Mouse (Mus musculus): Measurements from ENCODE around the gene Mapk8. TPM values are rescaled to one million over a fixed set of nuclear protein-coding genes. Genes with fewer than 3 reads are reported as not detected.

The Mapk8 gene
- total and polyA plus RNA-seq, 3 experiments, result 6.9 to 42.2 (median 31.9) TPM

- no peaks in the 10 kb centered on the region for H3K4me1 ChIP-seq (ENCODE audit: insufficient read depth, low read depth, low read length)
- 0 out of 2 replicates have a peak, but pooled peaks cover 2% of the 10 kb centered on the region for H3K27me3 ChIP-seq (ENCODE audit: insufficient read depth, low read length)
- H3K4me3 ChIP-seq (ENCODE audit: low read depth, low read length), result no peak within 1 kb of the TSS
- DNase-seq (ENCODE audit: low spot score) (no peak), ATAC-seq (ENCODE audit: extremely low read depth, insufficient number of reproducible peaks, low FRiP score, poor library complexity, severe bottlenecking) (no peak)
- H3K36me3 ChIP-seq (replicated peaks), result no peaks in the 10 kb centered on the region
- H3K9me3 ChIP-seq (replicated peaks), result no peaks in the 10 kb centered on the region
- TF ChIP-seq TAL1 (conservative IDR thresholded peaks at IDR 0.05; ENCODE audit: low read depth, low read length) (no peak), CTCF (IDR thresholded peaks at IDR 0.05; ENCODE audit: low read depth, low read length) (no peak), GATA1 (IDR thresholded peaks at IDR 0.05; ENCODE audit: borderline replicate concordance, low read length) (no peak), POLR2AphosphoS5 (IDR thresholded peaks at IDR 0.05; ENCODE audit: insufficient replicate concordance, low read depth, low read length) (no peak), GATA2 (IDR thresholded peaks at IDR 0.05; ENCODE audit: borderline replicate concordance, low read depth, low read length) (no peak)
These were observed 24.4 kb upstream of the Mapk8 start, which contains the start of gene Frmpd2 for GRCm38 (mm10) chr14:33471331-33471730. Gene Frmpd2 (plus strand): TSS chr14:33471696.

GRCm38 (mm10) chr14:33467766-33468165 lies 20.8 kb upstream of the Mapk8 start:
- DNase-seq (ENCODE audit: low spot score) (no peak), ATAC-seq (ENCODE audit: extremely low read depth, insufficient number of reproducible peaks, low FRiP score, poor library complexity, severe bottlenecking) (no peak)
- Histone ChIP-seq H3K4me3 (ENCODE audit: low read depth, low read length) (no peak overlapping the region), H3K9me3 (replicated peaks) (no peaks in the 10 kb centered on the region), H3K4me1 (ENCODE audit: insufficient read depth, low read depth, low read length) (no peaks in the 10 kb centered on the region), H3K36me3 (replicated peaks) (no peaks in the 10 kb centered on the region), H3K27me3 (ENCODE audit: insufficient read depth, low read length) (0 out of 2 replicates have a peak, but pooled peaks cover 2% of the 10 kb centered on the region)
- TF ChIP-seq GATA2 (IDR thresholded peaks at IDR 0.05; ENCODE audit: borderline replicate concordance, low read depth, low read length) (no peak), GATA1 (IDR thresholded peaks at IDR 0.05; ENCODE audit: borderline replicate concordance, low read length) (no peak), CTCF (IDR thresholded peaks at IDR 0.05; ENCODE audit: low read depth, low read length) (no peak), POLR2AphosphoS5 (IDR thresholded peaks at IDR 0.05; ENCODE audit: insufficient replicate concordance, low read depth, low read length) (no peak), TAL1 (conservative IDR thresholded peaks at IDR 0.05; ENCODE audit: low read depth, low read length) (no peak)

- DNase-seq (ENCODE audit: low spot score) (no peak), ATAC-seq (ENCODE audit: extremely low read depth, insufficient number of reproducible peaks, low FRiP score, poor library complexity, severe bottlenecking) (no peak)
- TF ChIP-seq GATA2 (IDR thresholded peaks at IDR 0.05; ENCODE audit: borderline replicate concordance, low read depth, low read length), result no peak
- no peaks in the 10 kb centered on the region for H3K9me3 ChIP-seq (replicated peaks)
- H3K27me3 ChIP-seq (ENCODE audit: insufficient read depth, low read length), result no peaks in the 10 kb centered on the region
- H3K4me1 ChIP-seq (ENCODE audit: insufficient read depth, low read depth, low read length), result no peaks in the 10 kb centered on the region
- H3K4me3 ChIP-seq (ENCODE audit: low read depth, low read length), result no peak overlapping the region
- H3K36me3 ChIP-seq (replicated peaks), result no peaks in the 10 kb centered on the region
These were observed 16.7 kb upstream of the Mapk8 start for GRCm38 (mm10) chr14:33463658-33464057.

GRCm38 (mm10) chr14:33450331-33450730 lies 3.4 kb upstream of the Mapk8 start:
- no peak overlapping the region for H3K4me3 ChIP-seq (ENCODE audit: low read depth, low read length)
- no peaks in the 10 kb centered on the region for H3K36me3 ChIP-seq (replicated peaks)
- H3K27me3 ChIP-seq (ENCODE audit: insufficient read depth, low read length), result peaks cover 7% of the 10 kb centered on the region; the same call in 1 of the 2 replicates
- H3K4me1 ChIP-seq (ENCODE audit: insufficient read depth, low read depth, low read length), result peaks cover 4% of the 10 kb centered on the region
- TF ChIP-seq GATA1 (IDR thresholded peaks at IDR 0.05; ENCODE audit: borderline replicate concordance, low read length) (no peak), POLR2AphosphoS5 (IDR thresholded peaks at IDR 0.05; ENCODE audit: insufficient replicate concordance, low read depth, low read length) (no peak), CTCF (IDR thresholded peaks at IDR 0.05; ENCODE audit: low read depth, low read length) (no peak), GATA2 (IDR thresholded peaks at IDR 0.05; ENCODE audit: borderline replicate concordance, low read depth, low read length) (no peak), TAL1 (conservative IDR thresholded peaks at IDR 0.05; ENCODE audit: low read depth, low read length) (no peak)
- ATAC-seq (ENCODE audit: extremely low read depth, insufficient number of reproducible peaks, low FRiP score, poor library complexity, severe bottlenecking) (no peak), DNase-seq (ENCODE audit: low spot score) (no peak)
- no peaks in the 10 kb centered on the region for H3K9me3 ChIP-seq (replicated peaks)

- H3K27me3 ChIP-seq (ENCODE audit: insufficient read depth, low read length), result peaks cover 7% of the 10 kb centered on the region; the same call in 1 of the 2 replicates
- H3K4me1 ChIP-seq (ENCODE audit: insufficient read depth, low read depth, low read length), result peaks cover 4% of the 10 kb centered on the region
- TF ChIP-seq POLR2AphosphoS5 (IDR thresholded peaks at IDR 0.05; ENCODE audit: insufficient replicate concordance, low read depth, low read length), result no peak
- no peak for TF ChIP-seq GATA1 (IDR thresholded peaks at IDR 0.05; ENCODE audit: borderline replicate concordance, low read length)
- no peak for TF ChIP-seq CTCF (IDR thresholded peaks at IDR 0.05; ENCODE audit: low read depth, low read length)
- no peak for TF ChIP-seq TAL1 (conservative IDR thresholded peaks at IDR 0.05; ENCODE audit: low read depth, low read length)
- no peak for TF ChIP-seq GATA2 (IDR thresholded peaks at IDR 0.05; ENCODE audit: borderline replicate concordance, low read depth, low read length)
- H3K9me3 ChIP-seq (replicated peaks), result no peaks in the 10 kb centered on the region
- H3K36me3 ChIP-seq (replicated peaks), result no peaks in the 10 kb centered on the region
- no peak for DNase-seq (ENCODE audit: low spot score)
- no peak for ATAC-seq (ENCODE audit: extremely low read depth, insufficient number of reproducible peaks, low FRiP score, poor library complexity, severe bottlenecking)
- no peak overlapping the region for H3K4me3 ChIP-seq (ENCODE audit: low read depth, low read length)
These were observed 2.4 kb upstream of the Mapk8 start for GRCm38 (mm10) chr14:33449296-33449840.

GRCm38 (mm10) chr14:33448276-33448675 lies 1.3 kb upstream of the Mapk8 start:
- Histone ChIP-seq H3K27me3 (ENCODE audit: insufficient read depth, low read length) (peaks cover 7% of the 10 kb centered on the region; the same call in 1 of the 2 replicates), H3K4me1 (ENCODE audit: insufficient read depth, low read depth, low read length) (peaks cover 6% of the 10 kb centered on the region), H3K36me3 (replicated peaks) (no peaks in the 10 kb centered on the region), H3K4me3 (ENCODE audit: low read depth, low read length) (no peak overlapping the region), H3K9me3 (replicated peaks) (no peaks in the 10 kb centered on the region)
- ATAC-seq (ENCODE audit: extremely low read depth, insufficient number of reproducible peaks, low FRiP score, poor library complexity, severe bottlenecking), result no peak
- no peak for DNase-seq (ENCODE audit: low spot score)
- no peak for TF ChIP-seq GATA1 (IDR thresholded peaks at IDR 0.05; ENCODE audit: borderline replicate concordance, low read length)
- TF ChIP-seq CTCF (IDR thresholded peaks at IDR 0.05; ENCODE audit: low read depth, low read length), result no peak
- TF ChIP-seq GATA2 (IDR thresholded peaks at IDR 0.05; ENCODE audit: borderline replicate concordance, low read depth, low read length), result no peak
- TF ChIP-seq POLR2AphosphoS5 (IDR thresholded peaks at IDR 0.05; ENCODE audit: insufficient replicate concordance, low read depth, low read length), result no peak
- no peak for TF ChIP-seq TAL1 (conservative IDR thresholded peaks at IDR 0.05; ENCODE audit: low read depth, low read length)

Data from G1E (cell line).